Mouse (Mus musculus): Measurements from ENCODE around the gene E430018J23Rik.
"Not testable (repeated sequence)": the region's sequence is repeated elsewhere in the genome, so short reads cannot be mapped to it uniquely, and the experiment has no call there.

Gene E430018J23Rik

DNA sequence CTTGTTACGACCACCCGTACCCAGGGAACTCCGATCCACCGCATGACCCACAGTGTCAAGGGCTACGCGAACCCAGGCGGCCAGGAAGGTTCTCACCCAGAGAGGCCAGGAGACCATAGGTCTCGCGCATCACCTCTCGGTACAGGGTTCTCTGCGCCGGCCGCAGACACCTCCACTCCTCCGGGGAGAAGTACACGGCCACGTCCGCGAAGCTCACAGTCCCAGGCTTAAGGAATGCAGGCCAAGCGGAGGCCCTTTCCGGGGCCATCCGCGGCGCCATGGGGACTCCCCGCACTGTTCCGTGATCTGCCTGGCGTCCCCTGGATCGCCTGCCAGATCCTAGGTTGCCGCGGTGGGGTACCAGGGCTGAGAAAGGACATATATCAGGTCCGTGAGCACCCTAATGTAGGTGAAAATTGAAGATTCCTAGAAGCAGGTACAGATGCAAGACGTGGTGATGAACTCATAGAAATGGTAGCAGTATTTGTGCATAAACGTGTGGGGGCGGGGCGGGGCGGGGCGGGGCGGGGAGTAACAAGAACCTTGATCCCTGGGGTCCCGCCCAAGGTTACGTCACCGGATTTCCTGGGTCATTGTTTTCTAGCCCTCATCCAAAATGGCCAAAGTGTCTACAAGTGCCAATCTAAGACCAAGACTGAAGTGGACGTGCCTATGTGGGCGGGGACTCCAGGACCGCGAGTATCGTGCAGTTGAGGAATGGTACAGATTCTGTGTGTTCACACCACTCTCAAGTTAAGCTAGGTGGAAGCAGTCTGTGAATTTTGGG, at the start of gene E430018J23Rik:
E430018J23Rik (minus strand) TSS at position 473 of the 787 bp plus-strand sequence.
- peak; percentile 100 for DNase-seq (ENCODE audit: low read depth)

DNA sequence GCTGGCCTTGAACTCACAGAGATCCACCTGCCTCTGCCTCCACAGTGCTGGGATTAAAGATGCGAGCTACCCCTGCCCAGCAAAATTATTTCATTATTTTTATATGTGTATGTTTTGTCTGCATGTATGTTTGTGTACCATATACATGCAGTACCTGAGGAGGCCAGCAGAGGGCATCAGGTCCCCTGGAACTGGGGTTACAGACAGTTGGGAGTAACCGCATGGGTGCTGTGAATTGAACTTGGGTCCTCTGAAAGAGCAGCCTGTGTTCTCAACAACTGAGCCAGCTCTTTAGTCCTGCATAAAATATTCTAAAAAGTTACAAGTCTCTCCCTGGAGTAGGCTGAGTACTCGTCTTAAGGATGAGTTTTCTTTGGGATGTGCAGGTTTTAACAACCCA, 44.3 kb upstream of the E430018J23Rik start:
- no peak for DNase-seq (ENCODE audit: low read depth)

DNA sequence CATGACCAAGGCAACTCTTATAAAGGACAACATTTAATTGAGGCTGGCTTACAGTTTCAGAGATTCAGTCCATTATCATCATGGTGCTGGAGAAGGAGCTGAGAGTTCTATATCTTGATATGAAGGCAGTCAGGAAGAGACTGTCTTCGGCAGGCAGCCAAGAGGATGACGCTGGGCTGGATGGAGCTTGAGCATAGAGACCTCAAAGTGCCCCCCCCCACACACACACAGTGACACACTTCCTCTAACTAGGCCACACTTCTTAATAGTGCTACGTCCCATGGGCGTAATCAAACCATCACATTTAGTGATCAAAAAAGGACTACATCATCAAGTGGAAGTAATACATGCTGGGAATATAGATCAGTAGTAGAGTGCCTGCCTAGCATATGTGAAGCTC, 41.8 kb upstream of the E430018J23Rik start:
- no peak for DNase-seq (ENCODE audit: low read depth)

DNA sequence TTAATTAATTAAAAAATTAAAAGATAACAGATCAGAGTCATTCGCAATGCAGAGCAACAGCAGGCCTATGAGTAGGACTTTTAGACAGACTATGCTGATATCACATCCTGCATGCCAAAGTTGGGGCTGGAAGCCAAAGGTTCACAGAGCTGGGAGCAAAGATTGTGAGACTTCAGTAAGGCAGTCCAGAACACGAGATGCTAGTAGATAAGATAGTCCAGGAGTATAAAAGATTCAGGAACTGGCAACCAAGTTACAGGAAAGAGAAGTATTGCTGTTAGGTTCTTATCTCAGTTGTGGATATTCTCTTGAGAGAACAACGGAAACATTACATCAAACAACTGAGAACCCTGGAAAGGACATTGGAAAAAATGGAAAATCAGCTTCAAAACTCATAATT, 32.9 kb upstream of the E430018J23Rik start:
- no peak for DNase-seq (ENCODE audit: low read depth)

DNA sequence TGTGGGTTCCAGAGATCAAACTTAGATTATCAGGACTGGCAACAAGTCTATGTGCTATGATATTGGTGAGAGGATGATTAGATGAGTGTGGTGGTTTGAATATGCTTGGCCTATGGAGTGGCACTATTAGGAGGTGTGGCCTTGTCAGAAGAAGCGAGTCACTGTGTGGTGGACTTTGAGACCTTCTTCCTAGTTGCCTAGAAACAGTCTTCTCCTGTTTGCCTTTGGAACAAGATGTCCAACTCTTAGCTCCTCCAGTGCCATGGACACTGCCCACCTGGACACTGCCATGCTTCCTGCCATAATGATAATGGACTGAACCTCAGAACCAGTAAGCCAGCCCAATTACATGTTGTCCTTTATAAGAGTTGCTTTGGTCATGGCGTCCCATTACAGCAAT, 32.5 kb upstream of the E430018J23Rik start:
- no peak for DNase-seq (ENCODE audit: low read depth)

DNA sequence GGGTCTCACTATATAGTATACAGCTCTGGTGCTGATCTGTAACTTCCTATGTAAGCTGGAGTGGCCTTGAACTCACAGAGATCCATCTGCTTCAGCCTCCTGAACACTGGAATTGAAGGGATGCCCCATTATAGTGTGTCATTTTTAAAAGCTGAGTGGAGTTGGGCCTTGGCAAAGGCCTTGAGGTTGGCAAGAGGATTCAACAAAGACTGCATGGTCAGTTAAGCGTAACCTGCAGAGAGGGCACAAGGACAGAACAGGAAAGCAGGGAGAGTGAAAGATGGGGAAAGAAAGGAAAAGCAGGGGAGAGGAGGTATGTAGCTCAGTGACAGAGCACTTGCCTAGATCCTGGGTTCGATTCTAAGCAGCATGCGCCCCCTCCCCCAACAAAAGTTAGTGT, 31.9 kb upstream of the E430018J23Rik start:
- DNase-seq (ENCODE audit: low read depth): no peak

DNA sequence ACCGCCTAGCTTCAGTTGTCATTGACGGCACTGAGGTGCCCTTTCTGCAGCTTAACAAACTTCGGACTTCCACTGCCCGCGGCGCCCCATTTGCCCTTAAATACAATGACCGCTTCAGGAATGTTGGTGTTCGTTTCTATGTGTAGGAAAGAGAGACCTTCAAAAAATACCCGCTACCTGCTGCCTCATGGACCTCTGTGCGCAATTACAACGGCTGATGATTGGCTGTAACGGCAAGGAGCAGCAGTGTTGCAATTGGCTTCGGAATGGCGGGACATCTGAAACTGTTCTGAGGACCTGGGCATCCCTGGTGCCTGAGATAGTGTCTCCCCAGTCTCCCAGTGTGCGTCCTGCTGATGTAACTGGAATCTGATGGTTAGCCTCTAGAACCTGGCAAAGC, 28.8 kb upstream of the E430018J23Rik start:
- no peak for DNase-seq (ENCODE audit: low read depth)

DNA sequence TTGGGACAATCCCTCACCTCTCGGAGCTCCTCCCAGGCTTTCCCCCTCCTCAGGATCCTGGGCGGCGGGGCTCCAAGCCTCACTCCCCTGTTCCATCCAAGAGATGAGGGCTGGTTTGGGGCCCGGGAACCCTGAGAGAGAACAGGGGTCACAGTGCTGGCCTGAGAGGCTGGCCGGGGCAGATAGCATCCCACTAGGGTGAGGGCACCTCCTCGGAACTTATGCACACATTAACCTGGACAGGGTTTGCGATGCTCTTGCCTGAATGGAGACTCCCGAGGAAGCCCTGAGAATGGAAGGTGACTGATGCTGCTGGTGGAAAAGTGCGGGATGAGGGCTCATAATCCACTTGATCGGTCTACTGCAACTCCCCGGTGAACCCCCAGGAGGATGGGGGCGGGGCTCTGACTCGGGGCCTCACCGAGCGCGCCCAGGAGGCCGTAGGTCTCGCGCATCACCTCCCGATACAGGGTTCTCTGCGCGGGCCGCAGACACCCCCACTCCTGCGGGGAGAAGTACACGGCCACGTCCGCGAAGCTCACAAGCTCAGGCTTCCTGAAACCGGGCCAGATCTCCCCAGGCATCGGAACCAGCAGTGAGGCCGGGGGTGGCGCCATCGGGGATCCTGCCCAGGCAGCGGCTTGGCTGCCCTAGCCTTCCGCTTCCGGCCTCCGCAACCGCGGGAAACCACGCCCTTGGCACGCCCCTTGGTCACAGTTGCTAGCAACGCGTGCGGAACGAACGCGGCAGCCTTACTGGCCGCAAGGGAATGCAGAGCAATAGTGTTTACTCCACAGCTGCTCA, 28.2 kb upstream of the E430018J23Rik start, which contains the start of gene Zfp688:
Zfp688 (minus strand) TSS at position 681 of the 804 bp plus-strand sequence.
- DNase-seq (ENCODE audit: low read depth): peak; percentile 88

DNA sequence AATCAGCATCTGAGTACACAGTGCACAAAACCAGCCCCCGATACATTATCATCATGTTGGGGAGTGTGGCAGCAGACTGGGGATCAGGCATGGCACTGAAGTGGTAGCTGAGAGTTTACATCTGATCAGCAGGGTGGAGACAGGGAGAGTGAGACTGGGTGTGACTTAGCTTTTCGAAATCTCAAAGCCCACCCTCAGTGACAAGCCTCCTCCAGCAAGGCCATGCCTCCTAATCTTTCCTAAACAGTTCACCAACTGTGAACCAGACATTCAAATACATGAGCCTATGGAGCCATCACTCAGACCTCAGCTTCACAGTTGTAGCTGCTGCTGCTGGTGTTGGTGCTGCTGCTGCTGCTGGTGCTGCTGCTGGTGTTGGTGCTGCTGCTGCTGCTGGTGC, 18.0 kb upstream of the E430018J23Rik start:
- DNase-seq (ENCODE audit: low read depth): no peak

DNA sequence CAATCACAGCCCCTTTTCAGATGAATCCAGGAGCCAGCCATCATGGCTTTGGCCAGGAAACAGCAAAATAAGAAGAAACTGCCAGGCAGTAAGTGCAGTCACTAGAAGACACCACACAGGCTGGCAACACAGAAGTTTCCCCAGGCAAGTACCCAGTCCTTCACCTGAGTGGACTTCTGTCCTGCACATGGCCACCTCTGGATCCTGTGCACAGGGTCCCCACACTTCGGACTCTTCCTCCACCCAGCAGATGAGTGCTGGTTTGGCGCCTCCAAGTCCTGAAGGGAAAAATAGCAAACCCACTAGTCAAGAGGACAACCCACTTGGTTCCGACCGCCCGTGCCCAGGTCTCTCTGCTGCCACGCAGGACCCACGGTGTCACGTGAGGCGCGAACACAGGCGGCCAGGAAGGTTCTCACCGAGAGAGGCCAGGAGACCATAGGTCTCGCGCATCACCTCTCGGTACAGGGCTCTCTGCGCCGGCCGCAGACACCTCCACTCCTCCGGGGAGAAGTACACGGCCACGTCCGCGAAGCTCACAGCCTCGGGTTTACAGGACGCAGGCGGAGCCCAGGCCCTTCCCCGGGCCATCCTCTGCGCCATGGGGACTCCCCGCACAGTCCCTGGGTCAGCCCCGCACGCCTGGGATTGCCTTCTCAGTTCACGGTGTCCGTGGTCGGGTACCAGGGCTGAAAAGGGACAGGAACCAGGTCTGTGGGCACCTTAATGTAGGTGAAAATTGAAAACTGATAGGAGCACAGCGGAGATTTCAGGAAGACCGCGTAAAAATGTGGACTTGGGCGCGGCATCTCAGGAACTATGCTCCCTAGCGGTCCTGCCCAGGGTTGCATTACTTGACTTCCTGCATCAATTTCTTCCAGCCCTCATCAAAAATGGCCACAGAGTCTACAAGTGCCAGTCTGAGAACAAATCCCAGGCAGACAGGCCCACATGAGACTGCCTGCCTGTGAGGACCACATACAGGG, 12.9 kb upstream of the E430018J23Rik start, which contains the start of gene Zfp764:
Zfp764 (minus strand) TSS at position 821 of the 986 bp plus-strand sequence.
- peak; percentile 87 for DNase-seq (ENCODE audit: low read depth)

DNA sequence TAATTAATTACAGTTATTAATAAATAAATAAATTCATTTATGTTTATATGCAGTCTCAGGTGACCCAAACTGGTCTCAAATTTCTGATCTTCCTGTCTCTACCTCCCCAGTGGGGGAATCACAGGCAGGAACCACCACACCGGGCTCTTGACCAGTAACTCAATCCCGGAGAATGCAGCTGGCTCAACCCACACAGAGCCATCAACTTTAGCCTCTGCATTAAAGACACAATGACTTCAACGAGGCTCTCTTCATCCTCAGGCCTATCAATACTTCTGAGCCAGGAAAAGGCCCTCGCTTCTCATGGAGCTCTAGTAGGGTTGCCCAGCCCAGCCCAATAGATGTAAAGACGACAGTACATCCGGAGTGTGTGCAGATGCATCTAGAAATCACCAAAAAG, 10.7 kb upstream of the E430018J23Rik start:
- DNase-seq (ENCODE audit: low read depth): not testable (repeated sequence)

DNA sequence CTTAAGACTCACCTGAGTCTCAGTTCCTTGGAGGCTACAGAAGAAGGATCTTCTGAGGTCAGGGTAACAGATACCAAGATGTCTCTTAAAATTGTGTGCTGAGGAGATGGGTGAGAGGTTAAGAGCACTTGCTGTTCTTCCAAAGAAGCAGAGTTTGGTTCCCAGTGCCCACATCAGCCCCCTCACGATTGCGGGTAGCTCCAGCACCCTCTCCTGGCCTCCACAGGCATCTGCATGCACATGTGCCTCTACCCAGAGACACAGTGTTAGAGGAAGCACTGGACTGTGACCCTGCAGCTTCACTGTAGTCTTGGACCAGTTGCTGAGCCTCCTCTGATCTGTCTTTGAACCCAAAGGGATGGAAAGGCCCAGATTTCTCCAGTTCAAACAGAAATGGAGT, 9.6 kb upstream of the E430018J23Rik start:
- DNase-seq (ENCODE audit: low read depth): no peak

DNA sequence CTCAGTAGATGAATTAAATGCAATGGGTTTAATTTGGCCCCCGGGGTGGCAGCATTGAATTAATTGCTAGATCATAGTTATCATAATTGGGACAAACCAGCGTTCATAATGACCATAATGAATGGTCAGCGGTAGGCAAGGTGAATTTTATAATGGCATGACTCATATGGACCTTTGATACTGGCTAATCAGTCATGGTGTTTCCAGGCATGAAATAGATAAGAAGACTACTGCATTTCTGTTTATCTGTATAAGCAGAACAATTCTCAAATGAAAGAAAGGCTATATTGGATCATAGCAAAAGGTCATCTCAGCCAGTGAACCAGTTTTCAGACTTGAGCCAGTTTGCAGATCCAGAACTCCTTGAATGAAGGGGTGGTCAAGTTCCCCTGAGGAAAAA, 6.9 kb upstream of the E430018J23Rik start:
- no peak for DNase-seq (ENCODE audit: low read depth)

DNA sequence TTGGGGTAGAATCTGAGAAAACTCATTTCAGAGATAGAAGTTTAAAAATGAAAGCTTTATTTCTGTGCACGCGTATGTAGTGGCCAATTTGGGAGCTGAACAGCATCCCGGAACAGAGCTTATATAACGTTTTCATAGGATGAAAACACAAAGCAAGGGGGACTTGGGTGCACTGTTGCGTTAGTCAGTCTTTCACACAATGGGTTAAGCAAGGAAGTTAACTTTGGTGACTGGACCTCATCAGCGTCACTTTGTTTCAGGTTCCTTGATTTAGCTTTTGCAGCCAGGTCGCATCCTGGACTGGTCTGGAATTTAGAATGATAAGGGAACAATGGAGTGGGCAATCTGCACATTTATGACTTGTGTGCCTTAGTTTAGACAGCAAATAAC, 510 bp upstream of the E430018J23Rik start:
- DNase-seq (ENCODE audit: low read depth): no peak

DNA sequence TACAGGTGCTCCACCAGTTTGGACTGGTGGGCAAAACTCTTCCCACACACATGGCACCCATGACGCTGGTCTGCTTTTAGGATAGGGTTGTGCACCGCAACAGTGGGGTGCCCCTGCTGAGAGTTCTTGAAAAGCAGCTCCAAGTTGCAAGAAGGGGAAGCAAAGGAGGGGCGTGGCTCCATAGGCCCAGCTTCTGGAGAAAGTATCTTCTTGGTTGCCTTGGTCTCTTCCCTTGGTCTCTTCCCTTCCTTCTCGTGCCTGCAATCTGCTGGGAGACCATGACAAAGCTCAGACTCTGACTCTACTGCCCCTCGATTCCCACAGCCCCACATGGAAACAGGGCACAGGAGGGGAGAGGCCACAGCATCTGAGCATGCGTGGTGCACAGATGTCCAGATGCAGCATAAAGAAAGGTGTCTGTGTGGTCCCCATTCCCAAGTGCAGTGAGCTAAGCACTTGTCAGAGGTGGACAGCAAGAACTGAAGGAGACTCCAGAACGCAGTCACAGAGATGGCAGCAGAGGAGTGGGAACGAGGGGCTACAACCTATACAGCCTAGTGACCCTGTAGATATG, 1.1 kb downstream of the E430018J23Rik start:
- DNase-seq (ENCODE audit: low read depth): no peak

DNA sequence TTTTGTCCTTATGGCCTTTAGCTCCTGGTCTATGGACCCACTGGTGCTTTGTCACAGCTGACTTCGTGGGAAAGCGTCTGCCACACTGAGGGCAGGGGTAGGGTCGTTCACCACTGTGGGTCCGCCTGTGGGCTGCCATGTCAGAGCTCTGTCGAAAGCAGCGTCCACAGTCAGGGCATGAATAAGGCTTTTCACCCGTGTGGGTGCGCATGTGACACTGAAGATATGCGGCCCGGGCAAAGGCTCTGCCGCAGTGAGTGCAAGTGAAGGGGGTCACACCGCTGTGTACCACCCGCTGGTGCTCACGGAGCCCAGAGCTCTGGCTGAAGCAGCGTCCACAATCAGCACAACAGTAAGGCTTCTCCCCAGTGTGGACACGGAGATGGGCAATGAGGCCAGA, 1.9 kb downstream of the E430018J23Rik start:
- DNase-seq (ENCODE audit: low read depth): no peak

DNA sequence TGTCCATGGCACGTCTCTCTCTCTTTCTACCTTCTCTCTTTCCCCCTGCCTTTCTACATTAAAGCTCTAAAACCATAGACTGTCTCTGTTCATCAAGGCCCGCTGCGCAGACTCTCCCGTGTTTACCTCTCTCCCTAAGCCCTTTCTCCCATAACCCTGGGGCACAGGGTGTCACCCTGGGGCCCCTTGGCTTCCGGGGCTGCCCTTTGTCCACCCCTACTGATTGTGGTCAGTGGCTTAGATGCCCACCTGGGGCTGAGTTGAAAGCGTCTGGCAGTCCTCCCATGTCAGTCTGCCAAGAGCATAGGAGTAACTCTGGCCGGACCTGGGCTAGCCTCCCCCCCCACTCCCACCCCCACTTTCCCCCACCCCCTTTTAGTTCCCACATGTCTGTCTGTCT, 3.1 kb downstream of the E430018J23Rik start:
- no peak for DNase-seq (ENCODE audit: low read depth)

DNA sequence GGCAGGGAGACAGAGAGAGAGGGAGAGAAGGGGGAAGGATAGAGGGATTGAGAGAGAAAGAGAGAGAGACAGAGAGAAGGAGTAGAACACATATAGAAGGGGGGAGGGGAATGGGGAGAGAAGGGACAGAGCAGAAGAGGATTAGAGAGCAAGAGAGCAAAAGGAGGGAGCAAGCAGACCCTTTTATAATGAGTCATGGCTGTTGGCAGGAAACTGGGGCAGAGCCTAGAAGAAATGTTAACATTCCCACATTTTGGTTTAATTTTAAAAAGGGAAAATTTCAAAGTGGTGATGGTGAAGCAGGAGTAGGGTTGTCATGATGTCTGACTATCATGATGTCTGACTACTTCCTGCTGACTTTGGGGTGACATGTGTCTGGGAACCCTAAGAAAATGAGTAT, 5.2 kb downstream of the E430018J23Rik start:
- DNase-seq (ENCODE audit: low read depth): not testable (repeated sequence)

DNA sequence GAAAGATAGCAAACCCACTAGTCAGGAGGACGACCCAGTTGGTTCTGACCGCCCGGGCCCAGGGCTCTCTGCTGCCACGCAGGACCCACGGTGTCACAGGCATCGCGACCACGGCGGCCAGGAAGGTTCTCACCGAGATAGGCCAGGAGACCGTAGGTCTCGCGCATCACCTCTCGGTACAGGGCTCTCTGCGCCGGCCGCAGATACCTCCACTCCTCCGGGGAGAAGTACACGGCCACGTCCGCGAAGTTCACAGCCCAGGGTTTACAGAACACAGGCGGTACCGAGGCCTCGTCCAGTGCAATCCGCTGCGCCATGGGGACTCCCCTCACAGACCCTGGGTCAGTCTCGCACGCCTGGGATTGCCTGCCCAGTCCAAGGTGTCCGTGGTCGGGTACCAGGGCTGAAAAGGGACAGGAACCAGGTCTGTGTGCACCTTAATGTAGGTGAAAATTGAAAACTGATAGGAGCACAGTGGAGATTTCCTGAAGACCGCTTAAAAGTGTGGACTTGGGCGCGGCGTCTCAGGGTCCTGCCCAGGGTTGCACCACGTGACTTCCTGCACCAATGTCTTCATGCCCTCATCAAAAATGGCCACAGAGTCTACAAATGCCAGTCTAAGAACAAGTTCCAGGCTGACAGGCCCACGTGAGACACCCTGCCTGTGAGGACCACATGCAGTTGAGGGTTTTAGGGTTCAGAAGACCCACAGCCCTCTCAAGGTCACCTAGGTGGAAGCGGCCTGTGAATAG, 6.6 kb downstream of the E430018J23Rik start, which contains the start of gene 9130019O22Rik:
9130019O22Rik (minus strand) TSS at position 526 of the 752 bp plus-strand sequence.
- peak; percentile 85 for DNase-seq (ENCODE audit: low read depth)

DNA sequence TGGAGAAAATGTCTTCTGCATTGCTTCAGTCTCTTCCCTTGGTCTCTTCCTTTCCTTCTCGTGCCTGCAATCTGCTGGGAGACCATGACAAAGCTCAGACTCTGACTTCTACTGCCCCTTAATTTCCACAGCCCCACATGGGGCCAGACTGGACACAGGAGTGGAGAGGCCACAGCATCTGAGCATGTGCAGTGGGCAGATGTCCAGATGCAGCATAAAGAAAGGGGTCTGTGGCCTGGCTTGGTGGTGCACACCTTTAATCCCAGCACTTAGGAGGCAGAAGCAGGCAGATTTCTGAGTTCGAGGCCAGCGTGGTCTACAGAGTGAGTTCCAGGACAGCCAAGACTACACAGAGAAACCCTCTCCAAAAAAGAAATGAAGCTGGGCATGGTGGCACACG, 7.9 kb downstream of the E430018J23Rik start:
- DNase-seq (ENCODE audit: low read depth): not testable (repeated sequence)
